Mouse (Mus musculus) limb, embryonic 11.5 days (tissue): Measurements from ENCODE around the gene Clcc1. TPM values are rescaled to one million over a fixed set of nuclear protein-coding genes. Genes with fewer than 3 reads are reported as not detected.

ENCODE experiments used
- ATAC-seq: fragments of 200-750 bp; cut with Nextera tagmentation; 2 replicates; pipeline ENCODE4 v1.8.0; 2017; ENCODE audit warnings: low read depth; ENCODE audit not compliant: insufficient number of reproducible peaks, low FRiP score, low TSS enrichment
- DNase-seq: peaks from one replicate; pipeline ENCODE4 v3.0.0-alpha.2; 2015; ENCODE audit warnings: low spot score
- H3K27ac ChIP-seq: fragments of 300-500 bp; sonication (generic); replicated peaks from 2 replicates; pipeline ENCODE4 v1.5.1; 2014; ENCODE audit warnings: low read depth, mild to moderate bottlenecking, low read length
- H3K27me3 ChIP-seq: fragments of 300-500 bp; sonication (generic); 2 replicates; pipeline ENCODE4 v1.6.1; 2014; ENCODE audit warnings: mild to moderate bottlenecking, low read length, mixed read lengths; ENCODE audit not compliant: control insufficient read depth, insufficient read depth
- H3K36me3 ChIP-seq: fragments of 300-500 bp; sonication (generic); 2 replicates; pipeline ENCODE4 v1.6.1; 2014; ENCODE audit warnings: mild to moderate bottlenecking, low read length, moderate library complexity, mixed read lengths; ENCODE audit not compliant: control insufficient read depth, insufficient read depth
- H3K4me1 ChIP-seq: fragments of 300-500 bp; sonication (generic); 2 replicates; pipeline ENCODE4 v1.6.1; 2014; ENCODE audit warnings: low read length, mixed read lengths; ENCODE audit not compliant: control insufficient read depth, insufficient read depth
- H3K4me2 ChIP-seq: fragments of 300-500 bp; sonication (generic); 2 replicates; pipeline ENCODE4 v1.6.1; 2014; ENCODE audit warnings: low read depth, mild to moderate bottlenecking, moderate library complexity; ENCODE audit not compliant: severe bottlenecking
- H3K4me3 ChIP-seq: fragments of 300-500 bp; sonication (generic); 2 replicates; pipeline ENCODE4 v1.5.1; 2014; ENCODE audit warnings: low read depth, low read length
- H3K9ac ChIP-seq: fragments of 300-500 bp; sonication (generic); 2 replicates; pipeline ENCODE4 v1.6.1; 2014; ENCODE audit warnings: mild to moderate bottlenecking, low read length
- H3K9me3 ChIP-seq: fragments of 300-500 bp; sonication (generic); 2 replicates; pipeline ENCODE4 v1.6.1; 2016; ENCODE audit warnings: low read length; ENCODE audit not compliant: control insufficient read depth
- WGBS: fragments of 180-500 bp; shearing (Covaris S2); extraction: QIAGEN DNeasy Blood & Tissue Kit; methylation state at CpG from one replicate; pipeline ENCODE4 v1.1.7; 2014; 5-methylcytosine and 5-hydroxymethylcytosine counted together
- polyA plus RNA-seq: library from polyadenylated mRNA; unstranded; fragments of >200 nt; fragmentation: Nextera tagmentation; extraction: Ambion mirVana; gene quantifications from 2 replicates; pipeline ENCODE4 v1.2.1, GENCODE M21; 2014

The Clcc1 gene
- polyA plus RNA-seq, 1 experiment from 2014 or later: 63.3 TPM

DNA sequence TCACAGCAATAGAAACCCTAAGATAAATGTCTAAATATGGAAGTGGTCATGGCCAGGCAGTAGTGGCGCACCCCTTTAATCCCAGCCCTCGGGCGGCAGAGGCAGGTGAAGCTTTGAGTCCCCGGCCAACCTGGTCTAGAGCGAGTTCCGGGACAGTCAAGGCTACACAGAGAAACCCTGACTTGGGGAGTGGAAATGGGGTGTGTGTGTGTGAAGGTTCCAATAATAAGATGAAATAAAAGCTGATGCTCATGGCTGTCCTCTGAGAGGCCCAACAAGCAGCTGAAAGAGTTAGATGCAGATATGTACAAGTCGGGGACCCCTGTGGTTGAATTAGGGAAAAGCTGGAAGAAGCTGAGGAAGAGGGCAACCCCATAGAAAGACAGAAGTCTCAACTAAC is 32.0 kb downstream of the Clcc1 start:
- H3K9ac ChIP-seq: no peak overlapping the region
- no peaks in the 10 kb centered on the region for H3K4me1 ChIP-seq
- H3K27me3 ChIP-seq: no peaks in the 10 kb centered on the region
- WGBS: 97% methylated on average over 7 of the region's 7 CpGs
- H3K4me2 ChIP-seq: no peak overlapping the region
- no peak overlapping the region for H3K27ac ChIP-seq
- ATAC-seq: no peak
- no peaks in the 10 kb centered on the region for H3K9me3 ChIP-seq
- no peak overlapping the region for H3K4me3 ChIP-seq
- DNase-seq: no peak
- H3K36me3 ChIP-seq: peaks cover 21% of the 10 kb centered on the region

DNA sequence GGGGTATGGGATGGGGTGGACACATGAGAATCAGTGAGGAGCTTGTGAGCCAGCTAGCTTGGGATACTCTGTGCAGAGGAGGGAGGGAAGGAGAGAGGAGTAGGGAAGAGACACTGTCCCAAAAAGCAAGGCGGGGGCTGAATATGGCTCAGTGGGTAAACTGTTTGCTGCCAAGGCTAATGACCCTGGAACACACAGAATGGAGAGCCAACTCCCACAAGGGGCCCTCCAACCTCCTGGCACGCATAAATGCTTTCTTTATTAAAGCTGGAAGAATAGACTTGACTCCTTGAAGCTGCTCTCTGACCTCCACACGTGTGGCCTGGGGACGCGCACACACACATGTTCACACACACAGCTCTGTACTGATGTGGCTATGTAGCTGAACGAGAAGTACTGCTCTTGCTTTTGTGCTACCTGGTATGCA is 35.3 kb downstream of the Clcc1 start:
- 74% methylated on average over 6 of the region's 6 CpGs for WGBS
- H3K9me3 ChIP-seq: no peaks in the 10 kb centered on the region
- H3K4me1 ChIP-seq: no peaks in the 10 kb centered on the region
- no peak overlapping the region for H3K9ac ChIP-seq
- no peak overlapping the region for H3K4me2 ChIP-seq
- peak overlapping the region; percentile 47; the same call in 1 of the 2 replicates for H3K27ac ChIP-seq
- no peaks in the 10 kb centered on the region for H3K27me3 ChIP-seq
- ATAC-seq (peak; percentile 60; the same call in 1 of the 2 replicates), DNase-seq (no peak)
- peaks cover 10% of the 10 kb centered on the region for H3K36me3 ChIP-seq
- H3K4me3 ChIP-seq: no peak overlapping the region

DNA sequence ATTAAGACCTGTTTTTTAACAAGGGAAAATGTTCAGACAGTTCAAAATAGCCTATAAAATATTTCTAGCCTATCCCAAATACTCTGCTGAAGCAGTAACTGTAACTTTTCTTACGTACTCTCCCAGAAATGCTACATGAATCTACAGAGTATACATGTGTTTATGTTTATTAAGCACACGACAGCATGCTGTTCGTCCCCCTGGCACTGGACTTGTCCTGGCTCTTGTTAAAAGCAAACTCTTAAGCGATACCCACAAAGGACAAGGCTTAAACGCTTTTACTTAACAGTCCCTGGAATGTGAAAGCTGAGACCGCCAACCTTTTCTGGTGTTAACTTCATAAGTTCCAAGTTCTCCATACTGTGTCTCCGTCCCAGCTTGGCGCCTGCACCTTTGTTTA is 35.7 kb downstream of the Clcc1 start:
- H3K36me3 ChIP-seq: peaks cover 13% of the 10 kb centered on the region

DNA sequence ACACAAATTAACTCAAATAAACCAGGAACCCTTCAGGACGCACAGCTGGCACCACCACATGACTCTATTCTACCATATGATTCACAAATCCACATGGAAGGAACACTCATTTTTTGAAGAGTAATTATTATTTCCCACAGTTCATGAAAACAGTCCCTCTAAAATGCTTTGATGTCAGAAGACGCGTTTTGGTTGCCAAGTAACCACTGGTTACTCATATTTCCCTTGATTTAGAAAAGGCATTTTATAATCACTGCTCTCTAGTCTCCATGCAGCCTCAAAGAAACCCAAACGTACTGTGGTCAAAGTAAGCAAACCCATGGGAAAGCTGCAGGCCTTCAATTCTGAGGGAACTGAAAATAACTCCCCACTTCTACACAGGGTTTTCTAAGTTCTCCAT is 36.3 kb downstream of the Clcc1 start:
- Histone ChIP-seq H3K27me3 (no peaks in the 10 kb centered on the region), H3K9ac (no peak overlapping the region), H3K4me2 (no peak overlapping the region), H3K9me3 (no peaks in the 10 kb centered on the region), H3K27ac (peak overlapping the region; percentile 47; the same call in 1 of the 2 replicates), H3K36me3 (peaks cover 13% of the 10 kb centered on the region), H3K4me1 (no peaks in the 10 kb centered on the region), H3K4me3 (no peak overlapping the region)
- 77% methylated on average over 4 of the region's 4 CpGs for WGBS
- no peak for ATAC-seq
- DNase-seq: no peak

More for the DNA sequence above, 35.7 kb downstream of the Clcc1 start:
- DNase-seq: no peak
- ATAC-seq: 0 out of 2 replicates have a peak, but pooled peaks have one; percentile 3
- Histone ChIP-seq H3K9ac (no peak overlapping the region), H3K4me1 (no peaks in the 10 kb centered on the region), H3K4me3 (no peak overlapping the region), H3K9me3 (no peaks in the 10 kb centered on the region), H3K4me2 (no peak overlapping the region), H3K27ac (peak overlapping the region; percentile 47; the same call in 1 of the 2 replicates), H3K27me3 (no peaks in the 10 kb centered on the region)
- WGBS: 62% methylated on average over 8 of the region's 8 CpGs

GRCm38 (mm10) chr3:108694321-108694720 is 40.6 kb downstream of the Clcc1 start:
- no peak for DNase-seq
- WGBS: 91% methylated on average over 9 of the region's 9 CpGs
- Histone ChIP-seq H3K4me2 (no peak overlapping the region), H3K36me3 (peaks cover 15% of the 10 kb centered on the region), H3K27me3 (no peaks in the 10 kb centered on the region), H3K9me3 (no peaks in the 10 kb centered on the region), H3K27ac (no peak overlapping the region), H3K4me1 (no peaks in the 10 kb centered on the region), H3K4me3 (no peak overlapping the region), H3K9ac (no peak overlapping the region)
- no peak for ATAC-seq

- no peaks in the 10 kb centered on the region for H3K27me3 ChIP-seq
- no peak overlapping the region for H3K4me2 ChIP-seq
- no peak for DNase-seq
- no peak overlapping the region for H3K27ac ChIP-seq
- 91% methylated on average over 8 of the region's 8 CpGs for WGBS
- ATAC-seq: no peak
- no peaks in the 10 kb centered on the region for H3K9me3 ChIP-seq
- no peak overlapping the region for H3K4me3 ChIP-seq
- peaks cover 22% of the 10 kb centered on the region for H3K36me3 ChIP-seq
- H3K4me1 ChIP-seq: no peaks in the 10 kb centered on the region
- H3K9ac ChIP-seq: no peak overlapping the region
Observed at GRCm38 (mm10) chr3:108698662-108699061, 44.9 kb downstream of the Clcc1 start.

- ATAC-seq: no peak
Observed at GRCm38 (mm10) chr3:108699786-108700185, 46.1 kb downstream of the Clcc1 start.

GRCm38 (mm10) chr3:108701256-108701655 is 47.5 kb downstream of the Clcc1 start:
- Histone ChIP-seq H3K4me2 (no peak overlapping the region), H3K27me3 (no peaks in the 10 kb centered on the region), H3K27ac (no peak overlapping the region), H3K36me3 (peaks cover 16% of the 10 kb centered on the region; the same call in 1 of the 2 replicates), H3K4me1 (no peaks in the 10 kb centered on the region), H3K4me3 (no peak overlapping the region), H3K9ac (no peak overlapping the region), H3K9me3 (no peaks in the 10 kb centered on the region)
- ATAC-seq (no peak), DNase-seq (no peak)
- WGBS: 86% methylated on average over 1 of the region's 1 CpGs

More at GRCm38 (mm10) chr3:108699786-108700185, 46.1 kb downstream of the Clcc1 start:
- Histone ChIP-seq H3K9ac (no peak overlapping the region), H3K27me3 (no peaks in the 10 kb centered on the region), H3K4me2 (no peak overlapping the region), H3K4me1 (no peaks in the 10 kb centered on the region), H3K36me3 (peaks cover 19% of the 10 kb centered on the region), H3K4me3 (no peak overlapping the region), H3K9me3 (no peaks in the 10 kb centered on the region), H3K27ac (no peak overlapping the region)
- WGBS: 91% methylated on average over 4 of the region's 4 CpGs
- DNase-seq: no peak

DNA sequence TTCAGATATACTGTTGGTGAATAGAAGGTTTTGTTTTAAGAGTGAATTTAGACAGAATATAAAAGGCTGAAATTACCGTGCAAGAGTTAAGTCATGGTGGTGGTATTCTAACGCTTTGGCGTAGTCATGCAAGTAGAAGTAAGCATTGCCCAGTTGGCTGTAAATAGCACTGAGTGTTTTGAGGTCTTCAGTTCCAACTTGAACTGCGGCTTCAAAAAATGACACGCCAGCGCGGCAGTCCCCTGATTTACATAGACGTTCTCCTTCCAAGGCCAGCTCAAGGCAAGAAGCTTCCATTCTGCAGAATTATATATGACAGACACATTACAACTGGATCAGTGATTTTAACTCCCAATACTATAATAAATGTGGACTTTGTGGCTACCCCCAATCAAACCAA is 49.1 kb downstream of the Clcc1 start:
- Histone ChIP-seq H3K27me3 (no peaks in the 10 kb centered on the region), H3K9me3 (no peaks in the 10 kb centered on the region), H3K9ac (no peak overlapping the region), H3K4me3 (no peak overlapping the region), H3K27ac (no peak overlapping the region), H3K4me1 (no peaks in the 10 kb centered on the region), H3K36me3 (peaks cover 8% of the 10 kb centered on the region; the same call in 1 of the 2 replicates), H3K4me2 (no peak overlapping the region)
- no peak for DNase-seq
- WGBS: 98% methylated on average over 8 of the region's 8 CpGs
- no peak for ATAC-seq
